Mouse (Mus musculus) cerebellum, adult 2 months (tissue): ENCODE measurements around the gene Tnik.

Experiments used
- CTCF ChIP-seq: fragments of 200-500 bp; IDR thresholded peaks from 2 replicates; pipeline ENCODE4 v1.5.1; 2011; ENCODE audit warnings: low read depth, mild to moderate bottlenecking, control low read depth, low read length, moderate library complexity, borderline replicate concordance; ENCODE audit not compliant: insufficient read depth
- POLR2A ChIP-seq: fragments of 200-500 bp; IDR thresholded peaks from 2 replicates; pipeline ENCODE4 v1.6.1; 2011; ENCODE audit warnings: low read length, control low read depth, borderline replicate concordance; ENCODE audit not compliant: insufficient read depth

DNA sequence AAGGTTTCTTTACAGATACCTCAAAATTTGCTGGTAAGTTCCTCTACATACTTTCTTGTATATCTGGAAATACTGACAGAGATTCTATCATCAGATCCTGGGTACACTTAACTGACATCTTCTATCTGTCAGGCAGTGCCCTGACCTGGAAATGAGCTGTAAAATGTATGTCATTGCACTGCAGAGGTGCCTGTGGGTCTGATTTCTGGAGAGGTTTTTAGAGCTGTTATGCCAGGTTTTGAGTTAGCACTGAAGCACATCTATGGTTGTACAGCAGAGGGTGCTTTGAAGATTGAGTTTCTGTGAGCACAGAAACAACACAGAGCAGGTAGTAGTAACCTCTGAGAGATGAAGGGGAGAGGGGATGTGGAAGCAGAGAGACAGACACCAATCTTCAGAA, 129.5 kb downstream of the Tnik start:
- TF ChIP-seq CTCF: no peak
- TF ChIP-seq POLR2A: no peak
